Mouse (Mus musculus): ENCODE measurements around the gene Mtmr3. TPM values are rescaled to one million over a fixed set of nuclear protein-coding genes. Genes with fewer than 3 reads are reported as not detected.

The Mtmr3 gene
- total RNA-seq, 1 experiment, result 30.7 TPM

DNA sequence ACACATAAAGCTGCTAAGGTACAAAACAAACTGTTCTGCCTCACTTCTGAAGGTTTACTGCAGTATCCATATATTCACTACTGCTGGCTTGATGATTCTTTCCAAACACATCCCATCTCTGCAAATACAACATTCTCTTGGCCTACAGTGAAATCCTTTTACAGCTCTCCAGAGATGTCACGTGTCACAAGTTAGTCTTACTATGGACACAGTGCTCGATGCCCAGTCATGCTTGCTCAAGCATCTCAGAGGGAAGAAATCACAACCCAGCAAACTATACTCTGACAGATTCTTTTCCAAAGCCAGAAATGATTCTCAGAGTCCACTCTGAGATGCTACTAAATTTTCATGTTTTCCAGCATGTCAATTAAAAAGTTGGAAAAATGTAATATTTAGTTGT, 95.2 kb downstream of the Mtmr3 start:
- no peak for TF ChIP-seq MAFK (IDR thresholded peaks at IDR 0.05; ENCODE audit: insufficient read depth, low read depth, low read length)
- no peak for TF ChIP-seq HCFC1 (IDR thresholded peaks at IDR 0.05; ENCODE audit: borderline replicate concordance, insufficient read depth, low read length)
- no peak for TF ChIP-seq ZC3H11A (IDR thresholded peaks at IDR 0.05; ENCODE audit: borderline replicate concordance, low read depth, low read length)
- no peak for TF ChIP-seq CHD2 (IDR thresholded peaks at IDR 0.05; ENCODE audit: low read depth, low read length)
- TF ChIP-seq ZNF384 (IDR thresholded peaks at IDR 0.05; ENCODE audit: low read depth, low read length), result no peak
- no peak overlapping the region for H3K27ac ChIP-seq (ENCODE audit: insufficient read depth, low read depth, low read length, poor library complexity, severe bottlenecking)
- no peak overlapping the region for H3K4me3 ChIP-seq (ENCODE audit: insufficient read depth in 1 of 2, low read depth in 1 of 2, low read length in 2 of 2, poor library complexity in 1 of 2, severe bottlenecking in 1 of 2)
- no peak overlapping the region for H3K9ac ChIP-seq (ENCODE audit: insufficient read depth, low read depth, low read length, poor library complexity, severe bottlenecking)
- no peak for DNase-seq (ENCODE audit: low read depth, low spot score)
- in situ Hi-C loops (cut with MboI; ENCODE audit: low sequenced_read_pairs in 2 of 2, unreplicated experiment in 2 of 2), result no loop called here
- H3K36me3 ChIP-seq (ENCODE audit: control insufficient read depth, insufficient read depth, low read length, poor library complexity, severe bottlenecking), result peaks cover 7% of the 10 kb centered on the region; the same call in 1 of the 2 replicates
- no peaks in the 10 kb centered on the region for H3K9me3 ChIP-seq (ENCODE audit: control insufficient read depth, insufficient read depth, low read depth, low read length)
- H3K4me1 ChIP-seq (ENCODE audit: control insufficient read depth in 2 of 2, insufficient read depth in 2 of 2, low read length in 2 of 2, poor library complexity in 1 of 2), result peaks cover 4 to 9% of the 10 kb centered on the region in 2 experiments; a peak in 3 of 4 replicates

- DNase-seq (ENCODE audit: low read depth, low spot score), result no peak
- peaks cover 6 to 9% of the 10 kb centered on the region in 2 experiments; a peak in 3 of 4 replicates for H3K4me1 ChIP-seq (ENCODE audit: control insufficient read depth in 2 of 2, insufficient read depth in 2 of 2, low read length in 2 of 2, poor library complexity in 1 of 2)
- H3K4me3 ChIP-seq (ENCODE audit: insufficient read depth in 1 of 2, low read depth in 1 of 2, low read length in 2 of 2, poor library complexity in 1 of 2, severe bottlenecking in 1 of 2), result no peak overlapping the region
- TF ChIP-seq HCFC1 (IDR thresholded peaks at IDR 0.05; ENCODE audit: borderline replicate concordance, insufficient read depth, low read length) (no peak), ZNF384 (IDR thresholded peaks at IDR 0.05; ENCODE audit: low read depth, low read length) (no peak), CHD2 (IDR thresholded peaks at IDR 0.05; ENCODE audit: low read depth, low read length) (no peak), MAFK (IDR thresholded peaks at IDR 0.05; ENCODE audit: insufficient read depth, low read depth, low read length) (no peak)
- in situ Hi-C loops (cut with MboI; ENCODE audit: low sequenced_read_pairs in 2 of 2, unreplicated experiment in 2 of 2), result no loop called here
- H3K9me3 ChIP-seq (ENCODE audit: control insufficient read depth, insufficient read depth, low read depth, low read length), result no peaks in the 10 kb centered on the region
- H3K36me3 ChIP-seq (ENCODE audit: control insufficient read depth, insufficient read depth, low read length, poor library complexity, severe bottlenecking), result peaks cover 6% of the 10 kb centered on the region; the same call in 1 of the 2 replicates
- H3K27ac ChIP-seq (ENCODE audit: insufficient read depth, low read depth, low read length, poor library complexity, severe bottlenecking), result no peak overlapping the region
- H3K9ac ChIP-seq (ENCODE audit: insufficient read depth, low read depth, low read length, poor library complexity, severe bottlenecking), result no peak overlapping the region
Measured at GRCm38 (mm10) chr11:4498774-4499173, 95.9 kb downstream of the Mtmr3 start.

DNA sequence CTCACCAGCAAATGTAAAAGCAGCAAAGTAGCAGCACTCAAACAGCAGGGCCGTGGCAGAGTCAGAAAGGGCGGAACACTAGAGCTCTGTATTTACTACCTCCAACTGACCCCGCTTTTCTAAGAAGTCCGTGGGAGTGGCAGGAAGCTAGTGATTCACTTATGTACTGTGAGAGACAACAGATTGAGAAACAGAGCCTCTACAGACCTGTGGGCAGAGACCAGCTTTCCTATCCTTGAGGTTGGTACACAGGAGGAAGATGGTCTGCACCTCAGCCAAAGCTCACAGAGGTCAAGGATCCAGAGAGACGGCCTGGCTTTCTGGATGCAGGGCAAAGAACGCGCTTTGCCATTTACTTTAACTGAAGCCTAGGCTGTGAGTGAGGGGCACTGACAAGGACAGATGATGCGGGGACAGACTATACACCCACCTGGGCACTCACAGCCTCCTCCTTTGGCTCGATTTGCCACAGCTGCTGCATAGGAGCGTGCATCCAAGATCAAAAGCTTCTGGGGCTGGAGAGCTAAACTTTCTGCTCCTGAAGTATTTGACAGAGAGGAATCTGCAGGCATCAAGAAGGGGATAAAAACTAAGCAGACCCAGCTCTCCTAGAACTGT, 97.1 kb downstream of the Mtmr3 start:
- no peak for DNase-seq (ENCODE audit: low read depth, low spot score)
- Histone ChIP-seq H3K36me3 (ENCODE audit: control insufficient read depth, insufficient read depth, low read length, poor library complexity, severe bottlenecking) (peaks cover 5% of the 10 kb centered on the region; the same call in 1 of the 2 replicates), H3K9me3 (ENCODE audit: control insufficient read depth, insufficient read depth, low read depth, low read length) (no peaks in the 10 kb centered on the region), H3K27ac (ENCODE audit: insufficient read depth, low read depth, low read length, poor library complexity, severe bottlenecking) (no peak overlapping the region; the same call in 1 of the 2 replicates), H3K4me3 (ENCODE audit: insufficient read depth in 1 of 2, low read depth in 1 of 2, low read length in 2 of 2, poor library complexity in 1 of 2, severe bottlenecking in 1 of 2) (no peak overlapping the region), H3K9ac (ENCODE audit: insufficient read depth, low read depth, low read length, poor library complexity, severe bottlenecking) (no peak overlapping the region), H3K4me1 (ENCODE audit: control insufficient read depth in 2 of 2, insufficient read depth in 2 of 2, low read length in 2 of 2, poor library complexity in 1 of 2) (peaks cover 6 to 9% of the 10 kb centered on the region in 2 experiments; a peak in 3 of 4 replicates)
- TF ChIP-seq MAFK (IDR thresholded peaks at IDR 0.05; ENCODE audit: insufficient read depth, low read depth, low read length), result no peak
- no peak for TF ChIP-seq ZNF384 (IDR thresholded peaks at IDR 0.05; ENCODE audit: low read depth, low read length)
- TF ChIP-seq HCFC1 (IDR thresholded peaks at IDR 0.05; ENCODE audit: borderline replicate concordance, insufficient read depth, low read length), result no peak
- TF ChIP-seq ZC3H11A (IDR thresholded peaks at IDR 0.05; ENCODE audit: borderline replicate concordance, low read depth, low read length), result no peak
- TF ChIP-seq CHD2 (IDR thresholded peaks at IDR 0.05; ENCODE audit: low read depth, low read length), result no peak
- in situ Hi-C loops (cut with MboI; ENCODE audit: low sequenced_read_pairs in 2 of 2, unreplicated experiment in 2 of 2), result no loop called here

GRCm38 (mm10) chr11:4495021-4495540, 99.6 kb downstream of the Mtmr3 start:
- Histone ChIP-seq H3K27ac (ENCODE audit: insufficient read depth, low read depth, low read length, poor library complexity, severe bottlenecking) (no peak overlapping the region), H3K4me1 (ENCODE audit: control insufficient read depth in 2 of 2, insufficient read depth in 2 of 2, low read length in 2 of 2, poor library complexity in 1 of 2) (peaks cover 6 to 9% of the 10 kb centered on the region in 2 experiments; a peak in 3 of 4 replicates), H3K36me3 (ENCODE audit: control insufficient read depth, insufficient read depth, low read length, poor library complexity, severe bottlenecking) (peaks cover 16% of the 10 kb centered on the region; the same call in 1 of the 2 replicates), H3K4me3 (ENCODE audit: insufficient read depth in 1 of 2, low read depth in 1 of 2, low read length in 2 of 2, poor library complexity in 1 of 2, severe bottlenecking in 1 of 2) (no peak overlapping the region), H3K9ac (ENCODE audit: insufficient read depth, low read depth, low read length, poor library complexity, severe bottlenecking) (no peak overlapping the region), H3K9me3 (ENCODE audit: control insufficient read depth, insufficient read depth, low read depth, low read length) (no peaks in the 10 kb centered on the region)
- DNase-seq (ENCODE audit: low read depth, low spot score), result no peak
- TF ChIP-seq HCFC1 (IDR thresholded peaks at IDR 0.05; ENCODE audit: borderline replicate concordance, insufficient read depth, low read length), result no peak
- no peak for TF ChIP-seq ZNF384 (IDR thresholded peaks at IDR 0.05; ENCODE audit: low read depth, low read length)
- no peak for TF ChIP-seq ZC3H11A (IDR thresholded peaks at IDR 0.05; ENCODE audit: borderline replicate concordance, low read depth, low read length)
- peak; percentile 80 for TF ChIP-seq MAFK (IDR thresholded peaks at IDR 0.05; ENCODE audit: insufficient read depth, low read depth, low read length)
- no peak for TF ChIP-seq CHD2 (IDR thresholded peaks at IDR 0.05; ENCODE audit: low read depth, low read length)
- in situ Hi-C loops (cut with MboI; ENCODE audit: low sequenced_read_pairs in 2 of 2, unreplicated experiment in 2 of 2), result no loop called here

All from ES-E14 (cell line).